Mouse (Mus musculus) midbrain, embryonic 15.5 days (tissue): ENCODE results near the gene Erg. TPM values are rescaled to one million over a fixed set of nuclear protein-coding genes. Genes with fewer than 3 reads are reported as not detected.
A peak's percentile ranks its signal among the peaks of the same experiment; 100 is the strongest.

Experiments
- ATAC-seq: fragments of 200-750 bp; cut with Nextera tagmentation; replicated peaks from 2 replicates; pipeline ENCODE4 v1.8.0; 2017; ENCODE audit warnings: moderate TSS enrichment
- H3K27ac ChIP-seq: fragments of 300-500 bp; sonication (generic); 2 replicates; pipeline ENCODE4 v1.5.1; 2015; ENCODE audit warnings: mild to moderate bottlenecking, inconsistent platforms
- H3K27me3 ChIP-seq: fragments of 300-500 bp; sonication (generic); replicated peaks from 2 replicates; pipeline ENCODE4 v1.6.1; 2015; ENCODE audit warnings: inconsistent platforms
- H3K36me3 ChIP-seq: fragments of 300-500 bp; sonication (generic); replicated peaks from 2 replicates; pipeline ENCODE4 v1.6.1; 2015; ENCODE audit warnings: inconsistent platforms
- H3K4me1 ChIP-seq: fragments of 300-500 bp; sonication (generic); 2 replicates; pipeline ENCODE4 v1.6.1; 2015; ENCODE audit warnings: inconsistent platforms
- H3K4me2 ChIP-seq: fragments of 300-500 bp; sonication (generic); 2 replicates; pipeline ENCODE4 v1.6.1; 2015; ENCODE audit warnings: inconsistent platforms, mild to moderate bottlenecking, moderate library complexity
- H3K4me3 ChIP-seq: fragments of 300-500 bp; sonication (generic); 2 replicates; pipeline ENCODE4 v1.5.1; 2015; ENCODE audit warnings: mild to moderate bottlenecking, inconsistent platforms
- H3K9ac ChIP-seq: fragments of 300-500 bp; sonication (generic); 2 replicates; pipeline ENCODE4 v1.6.1; 2015; ENCODE audit warnings: mild to moderate bottlenecking, inconsistent platforms
- H3K9me3 ChIP-seq: fragments of 300-500 bp; sonication (generic); 2 replicates; pipeline ENCODE4 v1.6.1; 2016; ENCODE audit warnings: inconsistent platforms
- WGBS: fragments of 180-500 bp; shearing (Covaris S2); methylation state at CpG from one replicate; pipeline ENCODE4 v1.1.7; 2015; ENCODE audit warnings: mixed read lengths; 5-methylcytosine and 5-hydroxymethylcytosine counted together
- polyA plus RNA-seq: library from polyadenylated mRNA; unstranded; fragments of >200 nt; fragmentation: Nextera tagmentation; extraction: Ambion mirVana; gene quantifications from 2 replicates; pipeline ENCODE4 v1.2.1, GENCODE M21; 2015

Gene Erg
- polyA plus RNA-seq, 1 experiment from 2014 or later = 2.6 TPM

DNA sequence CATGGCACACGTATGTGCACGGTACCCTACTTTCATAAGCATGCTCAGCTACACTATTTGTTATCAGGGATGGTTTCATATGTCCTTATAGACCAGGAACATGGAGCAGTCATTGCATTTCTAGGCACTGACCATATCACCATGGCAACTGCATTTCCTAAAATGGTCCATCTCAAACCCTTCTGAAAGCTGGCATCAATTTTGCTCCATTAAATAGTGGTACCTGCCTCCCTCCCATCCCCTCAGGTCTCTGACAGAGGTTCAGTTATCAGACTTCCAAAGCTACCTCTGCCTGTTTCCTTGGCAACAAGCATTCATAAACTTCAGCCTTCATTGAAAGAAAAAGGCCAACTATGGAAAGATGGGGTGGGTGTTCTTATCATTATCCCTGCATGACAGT lies 118.5 kb downstream of the Erg start:
- Histone ChIP-seq H3K9ac (no peak overlapping the region), H3K27me3 (no peaks in the 10 kb centered on the region), H3K4me2 (no peak overlapping the region), H3K4me3 (no peak overlapping the region), H3K27ac (0 out of 2 replicates have a peak overlapping the region, but pooled peaks have one; percentile 3), H3K36me3 (no peaks in the 10 kb centered on the region), H3K9me3 (no peaks in the 10 kb centered on the region), H3K4me1 (peaks cover 11% of the 10 kb centered on the region)
- ATAC-seq = 0 out of 2 replicates have a peak, but pooled peaks have one; percentile 62
- 94% methylated on average over 2 of the region's 2 CpGs for WGBS

DNA sequence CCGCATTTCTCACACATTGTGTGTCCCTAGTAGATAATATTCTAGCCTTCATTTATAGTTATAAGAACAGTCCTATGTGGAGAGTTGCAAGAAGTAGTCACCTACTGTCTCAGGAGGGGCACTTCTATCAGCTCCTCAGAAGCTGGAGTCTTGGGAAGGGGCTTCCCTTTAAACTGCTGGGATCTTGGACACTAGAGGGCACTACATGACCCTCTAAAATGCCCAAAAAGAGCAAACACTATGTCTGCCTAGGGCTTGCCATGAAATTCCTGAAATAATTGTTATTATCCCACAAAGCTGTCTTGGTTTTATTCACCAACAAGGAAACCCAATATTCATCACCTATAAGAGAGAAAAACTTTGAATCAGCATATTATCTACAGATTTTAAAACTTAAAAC lies 119.8 kb downstream of the Erg start:
- Histone ChIP-seq H3K4me1 (peaks cover 11% of the 10 kb centered on the region), H3K4me2 (no peak overlapping the region), H3K36me3 (no peaks in the 10 kb centered on the region), H3K4me3 (no peak overlapping the region), H3K9me3 (no peaks in the 10 kb centered on the region), H3K27me3 (no peaks in the 10 kb centered on the region), H3K27ac (no peak overlapping the region), H3K9ac (no peak overlapping the region)
- WGBS = 81% methylated on average over 1 of the region's 1 CpGs
- ATAC-seq = 0 out of 2 replicates have a peak, but pooled peaks have one; percentile 66

DNA sequence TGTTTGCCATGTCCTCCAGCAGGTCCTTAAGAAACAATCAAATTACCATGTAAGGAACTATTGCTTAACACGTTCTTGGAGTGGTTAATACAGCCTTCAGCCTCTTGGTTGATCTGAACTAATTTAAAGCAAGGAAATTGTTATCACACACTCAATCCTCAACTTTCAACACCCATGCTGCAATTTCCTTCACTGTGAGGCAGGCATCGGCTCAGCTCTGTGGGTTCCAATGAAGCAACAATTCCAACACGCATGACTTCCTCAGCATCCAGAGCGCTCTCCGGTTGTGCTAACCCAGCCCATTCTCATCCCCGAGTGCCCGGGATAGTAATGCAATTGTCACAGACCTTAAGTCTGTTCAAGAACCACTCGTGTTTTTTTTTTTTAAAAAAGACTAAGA lies 121.8 kb downstream of the Erg start:
- no peak for ATAC-seq
- H3K4me3 ChIP-seq = no peak overlapping the region
- WGBS = 59% methylated on average over 8 of the region's 8 CpGs

DNA sequence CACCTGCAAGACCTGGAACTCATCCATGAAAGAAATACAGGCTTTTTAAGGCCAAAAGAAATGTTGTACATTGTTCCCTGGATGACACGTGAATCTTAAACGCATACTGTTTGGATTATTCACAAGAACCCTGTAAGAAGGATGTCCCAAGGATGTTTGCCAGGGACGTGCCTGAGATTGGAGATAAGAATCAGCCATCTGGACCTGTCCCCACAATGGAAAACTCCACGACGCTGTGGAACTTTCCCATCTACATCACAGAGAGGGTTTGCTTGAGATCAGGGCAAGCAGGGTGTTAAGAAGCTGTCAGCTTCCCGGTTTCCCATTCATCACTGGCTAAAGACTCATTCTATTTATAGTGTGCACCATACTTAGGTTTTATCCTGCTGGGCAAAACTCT lies 122.6 kb downstream of the Erg start:
- no peaks in the 10 kb centered on the region for H3K36me3 ChIP-seq
- no peak overlapping the region for H3K4me2 ChIP-seq
- 62% methylated on average over 6 of the region's 6 CpGs for WGBS

More for the DNA sequence above, 121.8 kb downstream of the Erg start:
- Histone ChIP-seq H3K4me1 (peaks cover 11% of the 10 kb centered on the region), H3K36me3 (no peaks in the 10 kb centered on the region), H3K9ac (no peak overlapping the region), H3K27ac (no peak overlapping the region), H3K9me3 (no peaks in the 10 kb centered on the region), H3K4me2 (no peak overlapping the region), H3K27me3 (no peaks in the 10 kb centered on the region)

DNA sequence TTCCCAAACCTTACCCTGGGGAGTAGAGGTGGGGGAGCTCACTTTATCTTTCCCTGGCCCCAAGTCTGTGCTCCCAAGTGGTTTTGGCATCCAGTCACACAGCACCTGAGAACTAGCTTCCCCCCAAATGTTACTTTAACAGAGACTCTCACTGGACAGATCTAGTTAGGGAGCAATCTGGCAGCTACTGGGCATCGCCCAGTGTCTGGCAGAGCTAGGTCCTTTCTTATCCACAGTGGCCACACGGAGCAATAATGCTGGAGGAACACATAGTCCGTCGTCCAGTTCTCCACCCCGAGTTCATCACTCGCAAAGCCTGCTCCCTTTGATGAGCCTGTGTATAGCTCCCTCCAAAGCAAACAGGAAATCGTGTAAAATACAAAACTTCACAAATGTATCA lies 124.5 kb downstream of the Erg start:
- Histone ChIP-seq H3K9me3 (no peaks in the 10 kb centered on the region), H3K4me3 (no peak overlapping the region), H3K27me3 (no peaks in the 10 kb centered on the region), H3K9ac (no peak overlapping the region), H3K4me2 (no peak overlapping the region), H3K36me3 (no peaks in the 10 kb centered on the region), H3K4me1 (no peaks in the 10 kb centered on the region), H3K27ac (no peak overlapping the region)
- ATAC-seq = no peak
- 86% methylated on average over 7 of the region's 7 CpGs for WGBS

More for the DNA sequence above, 122.6 kb downstream of the Erg start:
- Histone ChIP-seq H3K27ac (no peak overlapping the region), H3K27me3 (no peaks in the 10 kb centered on the region), H3K4me3 (no peak overlapping the region), H3K4me1 (peaks cover 11% of the 10 kb centered on the region), H3K9ac (no peak overlapping the region), H3K9me3 (no peaks in the 10 kb centered on the region)
- ATAC-seq = no peak

DNA sequence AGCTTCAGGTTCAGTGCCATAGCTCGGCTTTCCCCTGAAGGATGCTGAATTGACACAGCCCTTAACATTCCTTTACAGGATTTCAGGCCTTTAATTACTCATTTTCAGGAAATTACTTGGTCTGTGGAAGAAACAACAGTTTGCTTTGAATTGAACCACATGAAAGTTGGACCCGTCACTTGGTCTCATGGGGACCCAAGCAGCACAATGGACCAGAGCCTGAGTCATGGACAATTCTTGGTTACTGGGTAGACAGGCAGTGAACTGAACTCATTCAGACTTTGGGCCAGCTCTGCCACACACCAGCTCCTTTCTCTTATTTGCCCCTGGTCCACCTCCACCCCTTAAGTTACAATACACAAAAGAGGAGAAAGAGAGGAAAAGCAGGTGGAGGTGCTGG lies 126.1 kb downstream of the Erg start:
- Histone ChIP-seq H3K9ac (no peak overlapping the region), H3K9me3 (no peaks in the 10 kb centered on the region), H3K27me3 (no peaks in the 10 kb centered on the region), H3K4me1 (no peaks in the 10 kb centered on the region), H3K4me2 (no peak overlapping the region), H3K36me3 (no peaks in the 10 kb centered on the region), H3K4me3 (no peak overlapping the region), H3K27ac (no peak overlapping the region)
- WGBS = 83% methylated on average over 2 of the region's 2 CpGs
- no peak for ATAC-seq

DNA sequence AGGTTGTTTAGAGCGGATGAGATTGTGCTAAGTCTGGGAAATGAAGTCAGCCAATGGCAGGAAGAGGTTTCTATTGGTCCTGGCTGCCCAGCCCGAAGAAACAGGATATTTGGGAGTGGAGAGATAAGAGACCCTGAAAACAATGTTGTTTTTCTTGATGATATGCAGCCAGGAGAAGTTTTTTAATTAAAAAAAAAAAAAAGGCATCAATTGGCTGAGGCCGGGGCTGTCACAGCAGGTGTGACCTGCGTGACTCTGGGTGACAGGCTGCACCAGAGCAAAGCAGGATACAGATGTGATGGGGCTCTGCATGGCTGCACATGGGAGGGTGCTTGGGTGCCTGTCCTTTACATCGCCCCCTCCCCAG lies 127.1 kb downstream of the Erg start:
- H3K27me3 ChIP-seq = no peaks in the 10 kb centered on the region
- ATAC-seq = no peak
- H3K4me1 ChIP-seq = no peaks in the 10 kb centered on the region
- no peaks in the 10 kb centered on the region for H3K36me3 ChIP-seq
- no peaks in the 10 kb centered on the region for H3K9me3 ChIP-seq
- no peak overlapping the region for H3K27ac ChIP-seq
- H3K9ac ChIP-seq = no peak overlapping the region
- WGBS = 85% methylated on average over 5 of the region's 5 CpGs
- H3K4me2 ChIP-seq = no peak overlapping the region
- H3K4me3 ChIP-seq = no peak overlapping the region

DNA sequence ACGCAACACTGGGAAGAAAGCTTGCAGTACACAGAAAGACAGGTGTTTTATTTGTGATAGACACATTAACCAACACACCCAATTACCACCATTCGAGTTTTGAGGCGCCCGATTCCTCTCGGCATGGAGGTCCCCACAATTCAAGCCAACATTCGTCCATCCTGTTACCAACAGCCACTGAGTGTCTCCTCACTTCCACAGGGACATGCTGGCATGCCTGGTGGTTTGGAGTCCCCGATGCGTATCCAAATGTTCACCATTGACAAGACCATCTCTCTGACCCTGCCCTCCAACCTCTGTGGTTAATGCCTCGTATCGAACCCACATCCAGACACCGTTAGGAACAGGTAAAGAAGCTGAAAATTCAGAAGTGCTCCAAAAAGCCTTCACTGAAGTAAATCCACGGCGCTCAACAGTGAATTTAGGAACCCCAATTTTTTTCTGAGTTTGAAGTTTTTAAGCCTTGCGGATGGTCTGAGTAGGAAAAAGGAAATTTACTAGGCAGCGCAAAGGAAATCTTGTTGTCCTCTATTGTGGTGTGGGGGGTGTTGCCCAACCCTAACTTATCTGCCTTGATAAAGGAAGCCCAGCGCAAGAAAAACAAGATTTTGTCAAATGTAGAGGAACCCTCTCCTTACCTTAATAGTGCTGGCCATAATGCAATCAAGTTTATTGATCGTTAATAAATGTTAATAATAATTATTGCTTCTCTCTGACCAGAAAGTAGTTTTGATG lies 127.6 kb downstream of the Erg start:
- no peak for ATAC-seq
- no peak overlapping the region for H3K4me2 ChIP-seq
- no peaks in the 10 kb centered on the region for H3K9me3 ChIP-seq
- no peaks in the 10 kb centered on the region for H3K36me3 ChIP-seq
- no peak overlapping the region for H3K9ac ChIP-seq
- no peaks in the 10 kb centered on the region for H3K27me3 ChIP-seq
- WGBS = 90% methylated on average over 17 of the region's 17 CpGs
- no peak overlapping the region for H3K4me3 ChIP-seq
- H3K4me1 ChIP-seq = no peaks in the 10 kb centered on the region
- no peak overlapping the region for H3K27ac ChIP-seq

DNA sequence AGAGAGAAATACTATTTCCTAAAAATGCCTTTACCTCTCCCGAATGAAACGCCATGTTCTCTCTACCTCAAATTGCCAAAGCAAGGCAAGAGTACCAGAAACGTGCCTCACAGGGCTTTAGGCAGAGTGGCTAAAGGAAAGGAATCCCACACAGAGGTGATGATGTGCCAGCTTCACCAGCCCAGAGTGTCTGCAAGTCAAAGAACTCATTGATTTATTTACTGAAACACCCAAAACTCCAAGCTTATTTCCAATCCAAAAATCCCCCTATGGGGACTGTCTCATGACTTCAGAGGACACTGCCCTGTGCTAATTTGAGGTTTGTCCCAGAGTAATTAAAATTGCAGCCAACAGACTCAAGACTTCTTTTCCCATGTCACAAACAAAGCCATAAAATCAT lies 129.4 kb downstream of the Erg start:
- Histone ChIP-seq H3K4me2 (no peak overlapping the region), H3K4me1 (no peaks in the 10 kb centered on the region), H3K9me3 (no peaks in the 10 kb centered on the region), H3K36me3 (no peaks in the 10 kb centered on the region), H3K27ac (no peak overlapping the region), H3K4me3 (no peak overlapping the region), H3K9ac (no peak overlapping the region), H3K27me3 (no peaks in the 10 kb centered on the region)
- WGBS = 93% methylated on average over 3 of the region's 3 CpGs
- ATAC-seq = no peak

DNA sequence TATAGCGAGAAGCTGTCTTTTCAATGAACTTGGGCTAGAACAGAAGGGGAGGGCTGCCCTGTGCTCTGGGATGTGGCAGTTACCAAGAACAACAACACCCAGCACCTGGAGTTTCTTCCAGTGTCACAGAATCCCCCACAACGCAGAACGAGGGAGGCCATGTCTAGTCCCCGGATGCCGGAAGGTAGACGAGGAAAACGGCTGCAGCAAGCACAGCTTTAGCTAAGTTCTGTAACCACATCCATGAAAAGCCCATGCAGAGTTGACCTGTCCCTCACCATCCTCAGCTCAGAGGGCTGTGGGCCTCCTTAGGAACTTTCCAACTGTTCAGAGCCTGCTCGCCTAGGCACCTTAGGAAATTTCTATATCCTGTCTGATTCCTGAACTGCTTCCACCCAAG lies 130.5 kb downstream of the Erg start:
- no peaks in the 10 kb centered on the region for H3K4me1 ChIP-seq
- no peak overlapping the region for H3K27ac ChIP-seq
- H3K27me3 ChIP-seq = no peaks in the 10 kb centered on the region
- no peak overlapping the region for H3K4me2 ChIP-seq
- no peaks in the 10 kb centered on the region for H3K9me3 ChIP-seq
- H3K4me3 ChIP-seq = no peak overlapping the region
- H3K36me3 ChIP-seq = no peaks in the 10 kb centered on the region
- no peak overlapping the region for H3K9ac ChIP-seq
- WGBS = 90% methylated on average over 8 of the region's 8 CpGs
- no peak for ATAC-seq

DNA sequence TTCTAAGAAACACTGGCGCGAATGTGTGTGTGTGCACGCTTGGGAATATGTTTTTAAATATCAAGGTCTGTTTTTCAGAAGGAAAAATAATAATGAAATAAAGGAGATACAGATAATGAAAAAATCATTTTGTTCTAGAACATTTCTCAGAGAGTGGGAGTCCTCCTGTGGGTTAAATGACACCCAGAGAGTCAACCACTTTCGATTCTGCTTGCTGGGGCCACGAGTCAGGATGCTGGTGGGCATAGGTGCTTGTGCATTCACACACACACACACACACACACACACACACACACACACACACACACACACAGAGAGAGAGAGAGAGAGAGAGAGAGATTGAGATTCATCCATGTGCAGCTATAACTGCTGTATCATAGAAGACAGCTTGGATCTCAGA lies 130.9 kb downstream of the Erg start:
- ATAC-seq = no peak

DNA sequence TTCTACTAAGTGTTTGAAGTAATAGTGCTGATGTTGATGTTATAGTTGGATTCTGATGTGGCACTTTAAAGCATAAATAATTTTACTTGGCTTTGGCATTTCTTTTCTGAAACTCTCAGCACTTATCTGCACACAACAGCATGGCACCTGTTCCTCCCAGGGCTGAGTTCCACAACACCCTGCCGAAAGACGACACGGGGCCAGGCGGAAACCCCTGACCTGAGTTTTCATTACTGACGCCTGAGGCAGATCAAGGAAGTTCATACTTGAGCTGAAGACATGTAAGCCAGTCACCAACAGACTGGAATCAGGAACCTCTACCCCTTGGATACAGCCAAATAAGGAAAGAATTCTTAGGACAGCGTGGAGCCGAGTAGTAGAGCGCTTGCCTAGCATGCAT lies 134.0 kb downstream of the Erg start:
- Histone ChIP-seq H3K4me1 (no peaks in the 10 kb centered on the region), H3K4me3 (no peak overlapping the region), H3K9ac (no peak overlapping the region), H3K27ac (no peak overlapping the region), H3K36me3 (no peaks in the 10 kb centered on the region), H3K27me3 (no peaks in the 10 kb centered on the region), H3K9me3 (no peaks in the 10 kb centered on the region), H3K4me2 (no peak overlapping the region)
- WGBS = 92% methylated on average over 8 of the region's 8 CpGs
- ATAC-seq = no peak

More for the DNA sequence above, 130.9 kb downstream of the Erg start:
- 93% methylated on average over 5 of the region's 5 CpGs for WGBS
- Histone ChIP-seq H3K4me2 (no peak overlapping the region), H3K9me3 (no peaks in the 10 kb centered on the region), H3K4me1 (no peaks in the 10 kb centered on the region), H3K36me3 (no peaks in the 10 kb centered on the region), H3K4me3 (no peak overlapping the region), H3K9ac (no peak overlapping the region), H3K27ac (no peak overlapping the region), H3K27me3 (no peaks in the 10 kb centered on the region)

DNA sequence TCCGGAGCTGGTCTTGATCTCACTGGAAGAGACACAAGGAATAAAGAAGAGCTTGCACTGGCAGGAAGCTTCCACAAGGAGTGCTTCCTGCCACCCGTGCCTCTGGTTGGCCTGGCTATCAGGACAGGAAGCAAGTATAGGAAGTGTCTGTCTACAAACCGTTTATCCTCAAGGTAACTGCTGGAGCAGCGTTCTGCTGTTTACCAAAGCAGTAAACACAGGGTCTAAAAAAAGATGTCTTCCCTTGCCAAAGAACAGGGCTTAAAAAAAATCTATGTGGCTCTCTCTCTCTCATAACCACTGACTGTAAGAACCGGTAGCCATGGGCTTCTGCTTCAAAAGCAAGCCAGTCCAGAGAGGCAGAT lies 137.1 kb downstream of the Erg start:
- no peaks in the 10 kb centered on the region for H3K27me3 ChIP-seq
- no peak overlapping the region for H3K4me3 ChIP-seq
- no peaks in the 10 kb centered on the region for H3K4me1 ChIP-seq
- no peak overlapping the region for H3K27ac ChIP-seq
- H3K9me3 ChIP-seq = no peaks in the 10 kb centered on the region
- no peak overlapping the region for H3K9ac ChIP-seq
- no peaks in the 10 kb centered on the region for H3K36me3 ChIP-seq
- H3K4me2 ChIP-seq = no peak overlapping the region
- WGBS = 93% methylated on average over 5 of the region's 5 CpGs
- no peak for ATAC-seq
